Mouse (Mus musculus): ENCODE measurements around the gene Nectin1.

Nectin1 gene

GRCm38 (mm10) chr9:43738480-43739084 is 5.2 kb upstream of the Nectin1 start:
- no peak for DNase-seq (ENCODE audit: extremely low spot score, low spot score)

DNA sequence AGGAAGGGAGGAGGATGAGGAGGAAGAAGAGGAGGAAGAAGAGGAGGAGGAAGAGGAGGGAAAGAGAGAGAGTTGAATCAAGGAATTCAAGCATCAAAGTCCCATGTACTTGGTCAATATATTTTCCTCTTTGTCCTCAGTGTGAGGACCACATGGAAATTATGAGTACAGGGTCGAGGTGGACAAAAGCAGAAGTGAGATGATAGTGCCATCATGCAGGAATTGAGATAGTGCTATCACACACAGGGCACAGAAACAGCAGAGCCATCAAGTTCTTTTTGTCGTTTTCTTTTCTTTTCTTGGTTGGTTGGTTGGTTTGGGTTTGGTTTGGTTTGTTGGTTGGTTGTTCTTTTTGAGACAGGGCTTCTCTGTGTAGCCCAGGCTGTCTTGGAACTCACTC is 2.5 kb upstream of the Nectin1 start:
- DNase-seq (ENCODE audit: extremely low spot score, low spot score), result no peak

GRCm38 (mm10) chr9:43742066-43742465 is 1.7 kb upstream of the Nectin1 start:
- no peak for DNase-seq (ENCODE audit: extremely low spot score, low spot score)

GRCm38 (mm10) chr9:43742902-43743646 is 710 bp upstream of the Nectin1 start:
- DNase-seq (ENCODE audit: extremely low spot score, low spot score), result no peak

DNA sequence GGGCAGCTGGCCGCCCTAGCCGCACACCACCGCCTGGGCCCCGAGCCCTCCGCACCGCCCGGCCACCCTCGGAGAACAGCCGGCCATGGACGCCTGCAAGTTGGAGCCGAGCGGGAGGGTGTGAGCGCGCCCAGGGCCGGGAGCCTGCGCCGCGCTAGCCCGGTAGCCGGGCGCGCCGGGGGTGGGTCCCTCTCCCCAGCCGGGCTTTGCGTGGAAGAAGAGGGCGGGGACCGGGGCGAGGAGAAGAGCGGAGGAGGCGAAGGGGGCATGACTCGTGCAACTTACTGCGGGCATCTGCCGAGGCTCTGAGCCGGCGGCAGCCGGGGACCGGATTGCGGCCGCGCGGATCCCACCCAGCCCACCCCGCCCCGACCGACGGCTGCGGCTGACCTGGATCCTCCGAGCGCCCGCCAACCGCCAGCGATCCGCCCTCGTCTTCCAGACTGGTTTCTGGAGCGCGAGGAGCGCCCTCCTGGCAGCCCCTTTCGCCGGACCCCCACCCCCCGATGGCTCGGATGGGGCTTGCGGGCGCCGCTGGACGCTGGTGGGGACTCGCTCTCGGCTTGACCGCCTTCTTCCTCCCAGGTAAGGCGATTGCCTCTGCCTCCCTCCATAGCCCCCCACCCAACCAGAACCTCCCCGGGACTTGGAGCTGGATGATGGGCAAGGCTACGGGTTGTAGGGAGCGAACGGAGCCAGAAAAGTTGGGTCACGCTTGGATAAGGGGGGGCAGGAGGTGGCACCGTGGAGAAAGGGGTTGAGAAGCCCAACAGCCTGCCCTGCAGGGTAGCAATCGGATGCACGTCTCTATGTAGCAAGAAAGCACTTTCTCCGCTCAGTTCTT is 576 bp downstream of the Nectin1 start:
- DNase-seq (ENCODE audit: extremely low spot score, low spot score), result peak; percentile 87

- peak; percentile 72 for DNase-seq (ENCODE audit: extremely low spot score, low spot score)
Observed at GRCm38 (mm10) chr9:43745051-43745792, 1.4 kb downstream of the Nectin1 start.

DNA sequence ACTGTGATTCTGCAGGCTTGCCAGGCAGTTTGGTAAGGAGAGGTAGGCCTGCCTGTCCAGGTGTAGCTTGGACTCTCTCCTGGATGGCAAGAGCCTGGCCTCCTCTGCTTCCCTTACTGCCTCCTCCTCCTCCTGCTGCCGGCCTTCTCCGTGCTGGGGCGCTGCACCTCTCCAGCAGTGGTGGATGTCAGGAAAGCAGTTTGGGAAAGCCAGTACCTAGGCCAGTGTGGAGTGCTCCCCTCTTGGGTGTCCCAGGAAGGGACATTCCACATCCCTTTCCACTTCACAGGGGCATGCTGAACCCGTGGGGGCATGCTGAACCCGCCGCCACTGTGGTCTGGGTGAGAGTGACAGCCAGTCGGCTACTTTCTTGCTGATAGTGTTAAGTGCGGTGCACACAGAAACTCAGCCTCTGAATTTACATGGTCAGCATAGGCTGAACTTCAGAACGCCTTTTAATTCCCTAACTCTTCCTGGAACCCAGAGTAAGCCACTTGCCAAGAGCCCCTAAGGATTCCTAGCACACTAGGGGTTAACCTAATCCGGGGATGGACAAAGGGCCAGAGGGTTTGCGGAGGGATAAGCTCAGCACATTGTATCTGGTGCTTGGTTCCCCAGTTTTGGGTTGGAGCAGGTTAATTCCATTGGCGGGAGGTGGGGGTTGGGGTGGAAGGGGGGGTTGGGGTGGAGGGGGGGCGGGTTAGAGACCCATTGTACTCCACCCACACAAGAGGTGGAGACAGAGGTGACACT is 2.3 kb downstream of the Nectin1 start:
- peak; percentile 50 for DNase-seq (ENCODE audit: extremely low spot score, low spot score)

DNA sequence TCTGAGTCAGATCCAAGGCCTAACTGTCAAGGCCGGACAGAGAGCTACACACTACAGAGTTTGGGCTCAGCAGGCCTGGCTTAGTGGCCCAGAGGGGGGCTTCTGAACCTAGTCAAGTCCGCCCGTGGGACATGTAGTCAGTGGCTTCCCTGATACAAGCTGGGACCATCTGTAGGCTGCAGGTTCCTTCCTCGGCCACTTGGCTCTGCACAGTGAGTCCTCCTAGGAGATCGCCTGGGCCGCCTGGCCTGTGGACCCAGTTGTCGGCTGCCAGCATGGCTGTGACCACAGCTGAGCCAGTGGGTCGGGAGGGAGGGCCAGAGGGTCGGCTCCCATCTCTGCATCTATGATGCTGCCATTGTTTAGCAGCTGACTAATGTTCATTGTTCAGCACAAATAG is 3.9 kb downstream of the Nectin1 start:
- no peak for DNase-seq (ENCODE audit: extremely low spot score, low spot score)

GRCm38 (mm10) chr9:43748519-43748918 is 4.7 kb downstream of the Nectin1 start:
- DNase-seq (ENCODE audit: extremely low spot score, low spot score), result no peak

GRCm38 (mm10) chr9:43750053-43750452 is 6.3 kb downstream of the Nectin1 start:
- no peak for DNase-seq (ENCODE audit: extremely low spot score, low spot score)

GRCm38 (mm10) chr9:43751111-43751510 is 7.3 kb downstream of the Nectin1 start:
- DNase-seq (ENCODE audit: extremely low spot score, low spot score), result no peak

- no peak for DNase-seq (ENCODE audit: extremely low spot score, low spot score)
Observed at GRCm38 (mm10) chr9:43753481-43753880, 9.7 kb downstream of the Nectin1 start.

GRCm38 (mm10) chr9:43754083-43754482 is 10.3 kb downstream of the Nectin1 start:
- DNase-seq (ENCODE audit: extremely low spot score, low spot score), result no peak

DNA sequence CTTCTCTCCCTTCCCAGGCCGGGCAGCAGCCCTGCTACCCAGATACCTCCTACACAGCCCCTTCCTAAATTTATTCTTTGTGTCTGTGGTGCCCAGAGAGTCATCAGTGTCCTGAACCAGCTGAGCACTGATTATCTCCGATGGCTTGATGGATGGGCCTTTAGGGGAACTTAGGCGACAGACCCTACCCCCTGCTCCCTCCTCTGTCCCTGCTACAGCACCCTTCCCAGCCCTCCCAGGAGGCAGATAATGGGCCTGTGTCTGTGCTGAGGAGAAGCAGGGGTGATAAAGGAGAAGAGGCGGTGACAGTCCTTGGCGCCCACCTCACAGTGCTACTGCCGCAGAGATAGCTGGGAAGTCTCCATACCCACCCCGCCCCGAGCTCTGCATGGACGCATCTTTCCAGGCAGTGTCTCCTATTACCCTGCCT is 11.0 kb downstream of the Nectin1 start:
- no peak for DNase-seq (ENCODE audit: extremely low spot score, low spot score)

GRCm38 (mm10) chr9:43755464-43755863 is 11.7 kb downstream of the Nectin1 start:
- no peak for DNase-seq (ENCODE audit: extremely low spot score, low spot score)

- DNase-seq (ENCODE audit: extremely low spot score, low spot score), result no peak
Observed at GRCm38 (mm10) chr9:43755928-43756327, 12.1 kb downstream of the Nectin1 start.

DNA sequence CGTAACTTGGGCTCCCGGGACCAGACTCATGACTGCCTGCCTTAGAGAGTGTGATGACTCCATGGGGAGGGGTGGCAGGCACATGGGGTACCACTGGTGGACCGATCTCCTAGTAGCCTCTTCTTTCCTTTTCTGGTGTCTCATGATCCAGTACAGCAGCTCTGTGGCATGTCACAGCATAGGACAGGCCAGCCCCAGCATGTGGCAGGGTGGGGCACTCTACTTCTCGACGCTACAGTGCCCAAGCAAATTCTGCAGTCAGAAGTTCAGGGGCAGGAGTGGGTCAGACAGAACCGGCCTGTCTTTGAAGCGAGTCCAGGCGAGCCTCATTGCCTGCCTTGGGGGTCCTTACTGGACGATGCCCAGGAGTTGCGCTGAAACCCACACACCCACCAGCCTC is 13.4 kb downstream of the Nectin1 start:
- DNase-seq (ENCODE audit: extremely low spot score, low spot score), result no peak

DNA sequence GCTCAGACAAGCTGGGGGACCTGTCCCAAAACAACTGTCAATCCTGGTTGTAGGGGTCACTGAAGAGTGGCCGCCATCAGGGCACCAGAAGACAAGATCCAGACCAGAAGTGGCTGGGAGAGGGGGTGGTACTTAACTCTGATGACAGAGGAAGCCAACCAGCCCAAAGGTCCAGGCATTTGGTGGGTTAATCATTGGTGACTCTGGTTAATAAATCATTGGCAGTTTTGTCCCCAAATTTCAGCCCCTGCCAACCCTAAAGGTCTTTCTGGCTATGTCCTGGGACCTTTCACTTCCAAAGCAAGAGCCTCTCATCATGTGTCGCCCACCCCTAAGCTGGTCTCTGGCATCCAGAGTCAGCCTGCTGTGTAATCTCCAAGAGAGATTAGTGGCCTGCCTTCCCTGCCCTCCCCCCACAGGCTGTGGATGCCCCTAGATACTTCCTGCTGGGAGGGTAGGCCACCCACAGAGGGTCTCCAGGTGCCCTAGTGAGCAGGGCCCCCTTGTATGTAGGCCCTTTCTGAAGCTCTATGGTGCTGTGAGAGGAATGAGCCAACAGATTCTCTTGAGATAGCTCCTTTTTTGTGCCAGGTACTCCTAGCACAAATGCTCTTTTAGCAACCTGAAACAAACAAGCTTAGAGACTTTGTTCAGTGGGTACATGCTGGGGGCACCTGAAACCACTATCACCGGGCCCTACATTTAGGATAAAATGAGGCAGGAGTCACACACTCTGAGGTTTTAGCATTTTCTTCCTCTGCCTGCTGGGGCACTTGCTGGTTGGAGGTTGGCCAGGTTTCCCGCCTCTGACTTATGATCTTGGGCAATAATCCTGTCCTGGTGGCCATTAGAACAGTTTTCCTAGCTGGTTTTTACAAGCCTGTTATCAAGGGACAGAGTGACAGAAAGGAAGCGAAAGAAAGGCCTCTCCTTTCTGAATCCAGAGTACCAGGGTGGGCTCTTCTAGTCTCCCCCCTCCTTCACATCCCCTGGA is 14.5 kb downstream of the Nectin1 start:
- no peak for DNase-seq (ENCODE audit: extremely low spot score, low spot score)

GRCm38 (mm10) chr9:43760078-43760477 is 16.3 kb downstream of the Nectin1 start:
- DNase-seq (ENCODE audit: extremely low spot score, low spot score), result no peak

Measured in neural tube, embryonic 10.5 days (tissue).